Mouse (Mus musculus): ENCODE measurements at regions not wholly inside any gene's neighbourhood (a gene's known extent, or its start where the extent isn't known, plus 50 kb on each side); places are given as distances from the start of the nearest gene placed in this dataset.

DNA sequence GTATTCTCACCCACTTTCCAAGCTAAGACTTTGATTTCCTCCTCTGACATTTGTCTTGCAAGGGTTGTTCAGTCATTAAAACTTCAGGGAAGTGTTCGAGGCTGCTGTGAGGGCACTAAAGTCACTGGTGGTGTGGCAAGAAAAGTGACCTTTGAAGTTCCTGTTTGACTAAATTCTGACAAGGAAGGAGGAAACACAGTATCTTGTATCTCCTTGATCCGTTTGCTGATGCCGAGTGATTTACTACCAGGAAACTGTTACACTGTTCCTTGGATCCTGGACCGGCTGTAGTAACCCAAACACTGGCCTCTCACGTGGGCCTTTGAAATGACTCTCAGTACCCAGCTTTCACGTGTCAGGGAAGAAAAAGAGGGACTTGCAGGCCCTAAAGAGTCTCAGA is 53.5 kb upstream of the Ralgapa2 start:
- Histone ChIP-seq H3K9me3 (replicated peaks) (no peaks in the 10 kb centered on the region), H3K36me3 (no peaks in the 10 kb centered on the region), H3K4me3 (no peak overlapping the region), H3K4me1 (peaks cover 12% of the 10 kb centered on the region), H3K27me3 (ENCODE audit: low read depth, poor library complexity, severe bottlenecking) (no peaks in the 10 kb centered on the region), H3K27ac (no peak overlapping the region)
- 27% methylated on average over 6 of the region's 6 CpGs for WGBS
- DNase-seq (ENCODE audit: low spot score) = no peak

DNA sequence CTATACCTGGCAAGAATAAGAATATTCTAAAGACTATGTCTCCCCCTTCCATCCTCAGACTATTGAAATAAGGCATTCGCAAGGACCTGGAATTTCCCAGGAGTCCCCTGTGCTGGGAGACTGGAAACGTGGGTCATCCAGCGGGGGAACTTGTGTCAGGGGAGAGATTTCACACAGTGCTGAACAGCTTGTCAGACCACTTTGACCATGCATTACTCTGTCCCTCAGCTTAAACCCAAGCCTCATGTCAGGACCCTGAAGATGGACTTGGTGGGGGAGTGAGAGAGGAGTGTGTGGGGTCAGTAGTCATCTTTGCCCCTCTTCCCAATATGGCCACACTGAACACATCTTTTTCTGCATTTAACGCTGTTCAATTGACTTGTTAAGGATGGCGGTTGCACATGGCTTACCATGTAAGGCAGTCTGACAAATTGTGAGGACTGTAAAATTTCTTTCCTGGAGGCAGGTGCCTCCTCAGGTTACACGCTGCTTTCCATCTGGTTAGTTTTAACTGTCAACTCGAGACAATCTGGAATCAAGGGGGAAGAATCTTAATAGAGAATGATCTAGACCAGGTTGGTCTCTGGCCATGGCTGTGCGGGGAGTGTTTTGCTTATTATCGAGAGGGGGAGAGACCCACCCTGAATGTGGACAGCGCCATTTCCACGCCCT is 56.2 kb upstream of the Ralgapa2 start:
- H3K36me3 ChIP-seq = no peaks in the 10 kb centered on the region
- no peaks in the 10 kb centered on the region for H3K27me3 ChIP-seq (ENCODE audit: low read depth, poor library complexity, severe bottlenecking)
- no peak for DNase-seq (ENCODE audit: low spot score)
- H3K9me3 ChIP-seq (replicated peaks) = no peaks in the 10 kb centered on the region
- peaks cover 9% of the 10 kb centered on the region; the same call in 1 of the 2 replicates for H3K4me1 ChIP-seq
- no peak overlapping the region for H3K27ac ChIP-seq
- H3K4me3 ChIP-seq = no peak overlapping the region
- WGBS = 76% methylated on average over 11 of the region's 11 CpGs

DNA sequence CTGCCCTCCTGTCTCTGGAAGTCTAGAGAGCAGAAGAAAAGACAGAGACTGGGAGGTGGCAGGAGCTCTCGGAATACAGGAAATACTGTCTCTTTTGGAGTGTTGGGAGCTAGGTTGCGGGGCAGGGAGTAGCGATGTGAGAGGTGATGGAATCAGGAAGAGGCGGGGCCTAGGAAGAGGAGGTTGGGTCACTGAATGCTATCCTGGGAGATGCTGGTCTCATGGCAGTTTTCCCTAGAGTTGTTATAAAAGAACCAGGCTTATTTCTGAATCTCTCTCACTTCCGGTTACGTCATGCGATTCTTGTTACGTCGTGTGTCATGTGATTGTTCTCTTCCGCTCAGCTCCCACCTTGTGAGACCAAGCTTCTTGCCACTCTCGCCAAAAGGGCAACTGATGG is 58.9 kb upstream of the Ralgapa2 start:
- WGBS = 95% methylated on average over 11 of the region's 11 CpGs
- no peak for DNase-seq (ENCODE audit: low spot score)

DNA sequence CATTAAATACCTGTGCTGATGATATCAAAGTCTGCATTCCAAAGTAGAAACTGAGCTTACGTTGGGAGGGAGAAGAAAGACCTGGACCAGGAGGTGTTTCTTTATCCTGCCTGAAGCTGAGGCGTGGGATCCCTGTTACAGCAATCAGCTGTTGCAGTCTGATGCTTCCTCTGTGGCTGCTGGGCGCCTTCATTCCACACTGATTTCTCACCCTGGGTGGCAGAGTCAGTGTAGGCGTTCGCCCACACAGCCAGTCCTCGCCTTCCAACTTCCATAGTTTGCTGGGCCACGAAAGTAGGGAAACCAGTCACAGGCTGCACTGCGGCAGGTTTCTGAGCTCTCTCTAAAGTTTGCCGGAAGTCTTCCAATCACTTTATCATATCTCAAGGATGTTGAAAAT is 59.7 kb upstream of the Ralgapa2 start:
- Histone ChIP-seq H3K4me1 (peaks cover 9% of the 10 kb centered on the region; the same call in 1 of the 2 replicates), H3K27ac (no peak overlapping the region), H3K27me3 (ENCODE audit: low read depth, poor library complexity, severe bottlenecking) (no peaks in the 10 kb centered on the region), H3K4me3 (no peak overlapping the region), H3K9me3 (replicated peaks) (no peaks in the 10 kb centered on the region), H3K36me3 (no peaks in the 10 kb centered on the region)
- 95% methylated on average over 9 of the region's 9 CpGs for WGBS
- DNase-seq (ENCODE audit: low spot score) = no peak

More for the DNA sequence above, 58.9 kb upstream of the Ralgapa2 start:
- Histone ChIP-seq H3K4me3 (no peak overlapping the region), H3K4me1 (peaks cover 9% of the 10 kb centered on the region; the same call in 1 of the 2 replicates), H3K9me3 (replicated peaks) (no peaks in the 10 kb centered on the region), H3K27me3 (ENCODE audit: low read depth, poor library complexity, severe bottlenecking) (no peaks in the 10 kb centered on the region), H3K36me3 (no peaks in the 10 kb centered on the region), H3K27ac (no peak overlapping the region)

DNA sequence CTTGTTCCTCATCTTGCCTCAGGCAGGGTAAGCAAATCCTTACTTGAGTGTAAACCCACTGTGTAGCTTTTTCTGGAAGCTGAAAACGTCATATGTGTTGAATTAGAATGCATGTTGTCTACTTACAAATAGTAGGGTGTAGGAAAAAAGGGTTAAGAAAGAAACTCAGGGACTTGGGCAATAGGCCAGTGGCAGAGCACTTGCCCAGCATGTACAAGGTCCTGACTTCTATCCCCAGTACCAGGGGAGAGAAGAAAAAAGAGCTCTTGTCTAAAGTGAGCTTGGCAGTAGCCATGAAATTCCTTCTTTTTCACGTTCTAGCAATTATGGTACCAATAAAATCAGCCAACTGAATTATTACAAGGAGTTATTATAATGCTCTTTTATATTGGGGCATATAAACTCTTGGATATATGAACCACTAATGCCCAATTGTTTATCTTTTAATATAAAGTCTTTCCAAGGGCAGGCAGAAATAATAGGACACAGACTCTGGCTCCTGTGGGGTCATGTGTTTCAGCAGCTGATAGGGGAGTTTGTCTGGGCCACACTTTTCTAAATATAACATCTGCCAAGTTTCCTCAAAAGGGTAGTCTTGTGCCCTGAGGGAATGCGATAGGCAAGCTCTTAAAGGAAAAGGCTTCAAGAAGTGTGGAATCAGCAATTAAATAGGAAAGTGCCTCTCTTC is 63.6 kb upstream of the Ralgapa2 start:
- Histone ChIP-seq H3K9me3 (replicated peaks) (no peaks in the 10 kb centered on the region), H3K27me3 (ENCODE audit: low read depth, poor library complexity, severe bottlenecking) (no peaks in the 10 kb centered on the region), H3K4me3 (no peak overlapping the region), H3K4me1 (no peaks in the 10 kb centered on the region), H3K27ac (no peak overlapping the region), H3K36me3 (no peaks in the 10 kb centered on the region)
- DNase-seq (ENCODE audit: low spot score) = no peak
- 76% methylated on average over 3 of the region's 3 CpGs for WGBS

DNA sequence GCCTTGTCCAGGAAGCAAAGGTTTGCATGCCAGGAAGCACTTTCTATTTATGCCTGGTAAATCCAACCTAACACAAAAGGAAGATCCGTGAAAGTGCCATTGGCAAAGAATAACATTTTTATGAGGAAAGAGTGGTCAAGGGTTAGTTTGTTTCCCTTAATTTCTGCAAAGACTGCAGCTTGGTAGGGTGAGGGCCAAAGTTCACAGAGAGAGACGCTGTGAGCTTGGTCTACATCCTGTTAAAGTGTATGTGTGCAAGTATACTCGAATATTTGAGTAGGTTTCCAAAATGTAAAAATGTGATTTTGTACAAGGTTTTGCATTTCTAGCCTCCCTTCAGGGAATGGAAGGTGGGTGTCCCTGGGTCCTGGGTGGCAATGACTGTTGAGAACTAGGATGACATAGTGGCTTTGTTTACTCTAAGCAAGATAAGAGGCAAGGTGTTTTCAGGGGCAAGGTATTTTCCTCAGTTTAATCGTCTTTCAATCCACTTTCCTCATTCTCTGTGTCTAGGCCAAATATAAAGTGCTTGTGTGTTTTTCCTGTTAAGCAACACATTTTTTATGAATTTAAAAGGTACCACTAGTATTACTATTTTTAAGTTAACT is 64.3 kb upstream of the Ralgapa2 start:
- H3K4me1 ChIP-seq = no peaks in the 10 kb centered on the region
- no peaks in the 10 kb centered on the region for H3K27me3 ChIP-seq (ENCODE audit: low read depth, poor library complexity, severe bottlenecking)
- H3K4me3 ChIP-seq = no peak overlapping the region
- H3K36me3 ChIP-seq = no peaks in the 10 kb centered on the region
- no peak overlapping the region for H3K27ac ChIP-seq
- no peaks in the 10 kb centered on the region for H3K9me3 ChIP-seq (replicated peaks)
- no peak for DNase-seq (ENCODE audit: low spot score)
- 64% methylated on average over 4 of the region's 4 CpGs for WGBS

DNA sequence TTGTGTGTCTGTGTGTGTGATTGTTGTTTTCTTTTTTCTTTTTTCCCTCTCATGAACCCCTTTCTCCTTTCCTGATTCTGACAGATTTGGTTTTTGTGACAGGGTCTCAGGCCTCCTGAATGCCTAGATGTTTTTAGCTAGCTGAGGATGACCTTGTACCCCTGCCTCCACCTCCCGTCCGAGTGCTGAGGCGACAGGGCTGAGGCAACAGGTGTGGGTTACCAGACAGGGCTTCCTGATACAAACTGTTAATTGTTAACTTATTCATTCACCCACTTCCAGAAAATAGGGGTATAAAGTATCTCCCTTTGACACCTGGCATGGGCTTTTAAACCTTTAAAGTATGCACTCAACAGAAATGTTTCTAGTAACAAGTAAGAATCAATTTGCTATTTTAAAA is 65.0 kb upstream of the Ralgapa2 start:
- 74% methylated on average over 3 of the region's 3 CpGs for WGBS
- Histone ChIP-seq H3K4me1 (no peaks in the 10 kb centered on the region), H3K27ac (no peak overlapping the region), H3K9me3 (replicated peaks) (no peaks in the 10 kb centered on the region), H3K36me3 (no peaks in the 10 kb centered on the region), H3K4me3 (no peak overlapping the region), H3K27me3 (ENCODE audit: low read depth, poor library complexity, severe bottlenecking) (no peaks in the 10 kb centered on the region)
- DNase-seq (ENCODE audit: low spot score) = no peak

DNA sequence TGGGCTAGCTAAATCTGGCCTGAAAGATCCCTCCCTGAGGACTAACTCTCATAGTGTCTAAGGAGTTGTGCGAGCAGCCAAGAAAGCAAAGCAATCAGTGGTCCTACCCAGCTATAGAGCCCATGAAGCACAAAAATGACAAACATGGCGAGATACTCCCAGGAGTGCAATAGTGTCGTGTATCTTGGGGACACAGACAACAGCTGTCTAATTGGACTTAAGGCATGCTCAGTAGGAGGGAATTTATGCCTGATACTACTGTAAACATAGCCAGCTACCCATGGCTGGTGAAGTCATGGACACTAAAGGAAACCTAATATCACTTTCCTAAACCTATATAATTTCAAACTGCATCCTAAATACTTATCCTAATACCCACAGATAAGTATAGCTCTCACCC is 69.1 kb upstream of the Ralgapa2 start:
- DNase-seq (ENCODE audit: low spot score) = no peak
- WGBS = 89% methylated on average over 3 of the region's 3 CpGs

DNA sequence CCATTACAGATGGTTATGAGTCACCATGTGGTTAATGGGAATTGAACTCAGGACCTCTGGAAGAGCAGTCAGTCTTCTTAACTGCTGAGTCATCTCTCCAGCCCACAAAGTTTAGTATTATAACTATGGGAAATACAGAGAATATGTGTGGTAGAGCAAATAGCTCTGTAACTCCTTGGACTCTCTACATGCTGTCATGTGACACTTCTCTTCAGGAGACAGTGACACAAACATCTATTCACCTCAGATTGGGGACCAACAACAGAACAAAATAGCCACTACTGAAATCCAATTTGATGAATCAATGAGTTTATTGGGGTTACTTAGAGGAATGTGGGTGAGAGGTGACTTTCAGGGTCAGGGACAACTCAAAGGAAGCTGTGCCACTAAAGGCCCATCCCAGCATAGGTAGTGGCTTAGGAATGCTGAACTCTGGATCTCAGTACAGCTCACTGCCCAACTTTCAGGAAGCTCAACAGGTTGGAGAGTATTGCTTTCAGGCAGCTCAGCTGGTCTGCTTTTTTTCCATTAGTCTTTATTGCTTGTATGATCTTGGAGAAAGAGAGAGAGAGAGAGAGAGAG is 71.8 kb upstream of the Ralgapa2 start:
- no peak overlapping the region for H3K4me3 ChIP-seq
- H3K9me3 ChIP-seq (replicated peaks) = no peaks in the 10 kb centered on the region
- DNase-seq (ENCODE audit: low spot score) = no peak
- H3K27ac ChIP-seq = no peak overlapping the region
- no peaks in the 10 kb centered on the region for H3K27me3 ChIP-seq (ENCODE audit: low read depth, poor library complexity, severe bottlenecking)
- H3K36me3 ChIP-seq = no peaks in the 10 kb centered on the region
- no peaks in the 10 kb centered on the region for H3K4me1 ChIP-seq

More for the DNA sequence above, 69.1 kb upstream of the Ralgapa2 start:
- H3K27ac ChIP-seq = no peak overlapping the region
- no peaks in the 10 kb centered on the region for H3K9me3 ChIP-seq (replicated peaks)
- H3K27me3 ChIP-seq (ENCODE audit: low read depth, poor library complexity, severe bottlenecking) = no peaks in the 10 kb centered on the region
- H3K4me1 ChIP-seq = no peaks in the 10 kb centered on the region
- no peaks in the 10 kb centered on the region for H3K36me3 ChIP-seq
- no peak overlapping the region for H3K4me3 ChIP-seq

DNA sequence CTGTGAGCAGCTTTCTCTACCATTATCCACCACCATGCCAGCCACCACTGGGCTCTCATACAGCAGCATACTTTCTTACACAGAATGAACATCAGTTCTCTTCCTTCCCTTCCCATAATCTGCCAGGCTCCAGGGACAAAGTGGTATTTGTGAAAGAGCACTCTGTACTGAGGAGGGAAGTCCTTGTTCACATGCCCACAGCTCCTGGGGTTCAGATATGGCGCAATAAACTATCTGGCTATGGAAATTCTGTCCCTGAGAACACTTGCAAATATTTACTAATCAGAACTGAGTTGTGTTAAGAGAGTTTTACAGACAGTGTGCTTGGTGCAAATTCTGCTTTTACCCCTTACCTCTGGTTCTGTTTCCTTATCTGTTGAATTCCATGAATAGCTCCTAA is 74.2 kb upstream of the Ralgapa2 start:
- H3K36me3 ChIP-seq = no peaks in the 10 kb centered on the region
- H3K27me3 ChIP-seq (ENCODE audit: low read depth, poor library complexity, severe bottlenecking) = no peaks in the 10 kb centered on the region
- DNase-seq (ENCODE audit: low spot score) = no peak
- no peak overlapping the region for H3K27ac ChIP-seq
- WGBS = 95% methylated on average over 1 of the region's 1 CpGs
- no peaks in the 10 kb centered on the region for H3K9me3 ChIP-seq (replicated peaks)
- no peak overlapping the region for H3K4me3 ChIP-seq
- no peaks in the 10 kb centered on the region for H3K4me1 ChIP-seq

DNA sequence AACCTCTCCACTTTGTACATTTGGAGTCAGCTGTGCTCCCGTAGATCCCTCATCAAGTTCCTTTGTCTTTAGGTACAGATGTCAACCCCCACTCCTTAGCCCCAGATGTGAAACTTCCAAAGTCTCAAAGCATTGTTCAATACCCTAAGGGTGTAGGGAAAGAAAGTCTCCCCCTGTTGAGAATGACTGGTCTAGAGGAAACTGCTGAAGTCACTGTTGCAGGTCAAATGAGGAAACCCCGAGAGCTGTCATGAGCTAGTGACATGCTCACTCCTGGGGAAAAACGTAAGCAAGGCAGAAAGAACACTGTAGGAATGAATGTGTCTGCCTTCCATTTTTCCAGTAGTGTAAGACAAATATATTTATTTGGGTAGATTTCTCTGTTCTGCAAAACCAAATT is 74.8 kb upstream of the Ralgapa2 start:
- H3K27me3 ChIP-seq (ENCODE audit: low read depth, poor library complexity, severe bottlenecking) = no peaks in the 10 kb centered on the region
- 69% methylated on average over 3 of the region's 3 CpGs for whole genome bisulfite sequencing
- H3K4me3 ChIP-seq = no peak overlapping the region
- H3K27ac ChIP-seq = no peak overlapping the region
- H3K4me1 ChIP-seq = no peaks in the 10 kb centered on the region
- H3K9me3 ChIP-seq (replicated peaks) = no peaks in the 10 kb centered on the region
- no peak for DNase-seq (ENCODE audit: low spot score)
- no peaks in the 10 kb centered on the region for H3K36me3 ChIP-seq

DNA sequence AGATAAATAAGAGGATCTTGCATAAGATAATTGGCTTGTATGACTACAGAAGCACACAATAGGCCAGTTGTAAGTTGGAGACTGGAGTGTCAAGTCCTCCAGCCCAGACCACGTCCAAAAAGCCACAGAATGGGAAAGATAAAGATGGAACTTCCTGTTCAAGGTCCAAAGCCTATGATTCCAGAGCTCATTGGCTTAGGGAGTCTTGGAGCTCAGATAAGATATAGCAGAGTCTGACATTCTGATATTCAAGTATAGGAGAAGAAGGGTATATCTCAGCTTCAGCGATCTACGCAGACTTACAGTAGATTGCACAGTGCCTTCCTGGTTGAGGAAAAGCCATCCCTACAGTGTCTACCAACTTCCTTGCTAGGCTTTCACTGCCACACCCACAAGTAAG is 77.7 kb upstream of the Ralgapa2 start:
- no peak for DNase-seq (ENCODE audit: low spot score)
- H3K9me3 ChIP-seq (replicated peaks) = no peaks in the 10 kb centered on the region
- 89% methylated on average over 3 of the region's 3 CpGs for WGBS
- no peaks in the 10 kb centered on the region for H3K27me3 ChIP-seq (ENCODE audit: low read depth, poor library complexity, severe bottlenecking)
- no peak overlapping the region for H3K4me3 ChIP-seq
- no peaks in the 10 kb centered on the region for H3K4me1 ChIP-seq
- H3K36me3 ChIP-seq = no peaks in the 10 kb centered on the region
- no peak overlapping the region for H3K27ac ChIP-seq

DNA sequence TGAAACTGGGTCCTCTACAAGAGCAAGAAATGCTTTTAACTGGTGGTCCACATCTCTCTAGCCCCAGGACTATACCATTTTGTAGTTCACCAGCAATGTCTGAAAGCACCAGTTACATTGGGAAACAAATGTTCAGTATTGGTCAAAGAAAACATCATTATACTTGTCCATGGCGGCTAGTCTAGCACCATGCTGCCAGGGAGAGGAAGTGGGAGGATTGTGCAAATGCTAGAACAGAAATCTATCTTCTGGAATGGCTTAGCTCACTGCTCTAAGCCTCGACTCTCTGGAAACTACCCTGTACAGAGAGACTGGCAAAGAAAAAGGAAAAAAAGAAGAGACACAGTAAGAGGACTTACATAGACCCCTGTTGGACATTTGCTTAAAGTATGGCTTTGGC is 81.1 kb upstream of the Ralgapa2 start:
- Histone ChIP-seq H3K9me3 (replicated peaks) (no peaks in the 10 kb centered on the region), H3K27me3 (ENCODE audit: low read depth, poor library complexity, severe bottlenecking) (no peaks in the 10 kb centered on the region), H3K36me3 (no peaks in the 10 kb centered on the region), H3K4me3 (no peak overlapping the region), H3K4me1 (no peaks in the 10 kb centered on the region), H3K27ac (no peak overlapping the region)
- 86% methylated on average over 2 of the region's 2 CpGs for WGBS
- DNase-seq (ENCODE audit: low spot score) = no peak
